Mouse (Mus musculus): ENCODE measurements around the gene Tex2.

DNA sequence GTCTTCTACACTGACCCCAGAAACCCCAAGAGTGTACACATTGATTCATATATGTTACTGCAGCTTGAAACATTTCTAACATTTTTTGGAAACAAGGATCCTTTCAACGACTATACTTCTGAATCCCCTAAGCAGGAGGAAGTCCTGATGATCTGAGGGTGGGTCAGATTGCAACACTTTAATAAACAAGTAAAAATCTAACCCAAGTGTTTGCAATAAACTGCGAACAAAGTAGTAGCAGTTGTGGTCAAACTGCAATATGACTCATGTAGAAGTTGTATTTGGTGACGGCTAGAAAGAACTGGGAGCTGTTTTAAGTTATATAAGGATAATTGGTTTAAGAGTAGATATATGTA is 132.7 kb downstream of the Tex2 start:
- TF ChIP-seq POLR2A (IDR thresholded peaks at IDR 0.05; ENCODE audit: low read depth, low read length) (no peak), CTCF (IDR thresholded peaks at IDR 0.05; ENCODE audit: extremely low read depth, insufficient read depth, insufficient read length, insufficient replicate concordance) (no peak)
